32 mouse cellular contexts compared by ENCODE assay signal in the genomic region with DNA sequence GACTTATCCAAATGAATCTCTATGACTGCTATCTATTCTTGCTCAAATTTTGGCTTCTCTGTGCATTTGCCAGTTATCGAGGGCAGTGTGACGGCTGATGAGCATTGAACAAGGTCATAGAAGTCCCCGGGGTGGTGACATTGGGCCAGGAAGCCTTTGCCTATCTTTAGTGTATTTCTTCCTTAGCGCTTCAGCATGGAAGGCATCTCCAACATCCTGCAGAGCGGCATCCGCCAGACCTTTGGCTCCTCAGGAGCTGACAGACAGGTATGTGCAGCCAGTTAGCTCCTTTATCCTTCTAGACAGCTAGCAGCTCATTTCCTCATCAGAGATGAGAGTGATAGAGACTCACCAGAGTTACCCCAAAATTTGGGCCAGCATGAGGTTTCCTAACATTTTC. TPM values are rescaled to one million over a fixed set of nuclear protein-coding genes. Genes with fewer than 3 reads are reported as not detected.
"Had no signal": no experiment of that assay in that cellular context is flagged by ENCODE, and none has a peak within 500 bp of the region (broad histone marks: within the 10 kb centered on the region; RNA-seq: fewer than 3 reads in every experiment).

No protein-coding gene starts in this region.

- H3K27me3 ChIP-seq: limb, embryonic 13.5 days; limb, embryonic 15.5 days; liver, embryonic 12.5 days; liver, embryonic 13.5 days; liver, embryonic 15.5 days; lung, embryonic 15.5 days; midbrain, embryonic 12.5 days; midbrain, embryonic 13.5 days; midbrain, embryonic 15.5 days had no signal

- H3K4me3 ChIP-seq: limb, embryonic 10.5 days; limb, embryonic 12.5 days; limb, embryonic 13.5 days; limb, embryonic 15.5 days; liver, embryonic 12.5 days; liver, embryonic 13.5 days; liver, embryonic 15.5 days; lung, embryonic 15.5 days; megakaryocyte, embryonic 14.5 days; midbrain, embryonic 10.5 days; midbrain, embryonic 12.5 days; midbrain, embryonic 13.5 days; midbrain, embryonic 15.5 days; myocyte; neural tube, embryonic 12.5 days had no signal

- H3K4me1 ChIP-seq: limb, embryonic 15.5 days; liver, embryonic 12.5 days; liver, embryonic 13.5 days; liver, embryonic 15.5 days; lung, embryonic 15.5 days; midbrain, embryonic 10.5 days; midbrain, embryonic 12.5 days; midbrain, embryonic 13.5 days; midbrain, embryonic 15.5 days had no signal

- H3K27ac ChIP-seq: limb, embryonic 10.5 days; limb, embryonic 12.5 days; limb, embryonic 13.5 days; limb, embryonic 15.5 days; liver, embryonic 12.5 days; liver, embryonic 13.5 days; liver, embryonic 14.5 days; liver, embryonic 15.5 days; lung, embryonic 15.5 days; macrophage; midbrain, embryonic 10.5 days; midbrain, embryonic 12.5 days; midbrain, embryonic 13.5 days; midbrain, embryonic 15.5 days; neural tube, embryonic 12.5 days had no signal

- DNase-seq: left cerebral cortex, postnatal 4 days; liver; liver, embryonic 13.5 days; liver, postnatal 0 days; lung, adult 18-20 months; lung, adult 2 months; lung, embryonic 14.5 days; lung, postnatal 10 days; lung, postnatal 14 days; lung, postnatal 36 days; lung, postnatal 4 days; midbrain, embryonic 14.5 days had no signal

RNA-seq across cellular contexts. Expression of a gene that starts 47.0 kb away (rescaled TPM):
- total RNA-seq: megakaryocyte progenitor cell, adult 5-6 weeks; megakaryocyte-erythroid progenitor cell, adult 5-6 weeks; monocyte, adult 5-6 weeks had no signal
- polyA plus RNA-seq: liver, adult 2 months; macrophage had no signal
